Mouse (Mus musculus): ENCODE measurements around the gene Kdm5a. TPM values are rescaled to one million over a fixed set of nuclear protein-coding genes. Genes with fewer than 3 reads are reported as not detected.

Kdm5a gene
- total RNA-seq, 2 experiments from 2014 or later: 28.5 to 33.9 TPM

- DNase-seq (ENCODE audit: low spot score): no peak
- intact Hi-C loops (cut with DNase I): no loop called here
These were observed 129.7 kb downstream of the Kdm5a start, which contains the start of gene Tmem121b for GRCm38 (mm10) chr6:120493374-120494181. TSS of gene Tmem121b (minus strand) at chr6:120493807.

Other genes with a start within 250 kb of the Kdm5a start
- gene D330020A13Rik, start 69.8 kb upstream of the Kdm5a start, total RNA-seq (2021): not detected
- gene B4galnt3, start 69.6 kb upstream of the Kdm5a start, total RNA-seq (2021): under 1 TPM; 0.18 to 0.22 TPM
- gene Ccdc77, start 250 bp downstream of the Kdm5a start, total RNA-seq (2021): 1 to 10 TPM; 3.6 to 6.4 TPM
- 1 to 10 TPM; 2.4 to 3.0 TPM for gene Il17ra, start 99.1 kb downstream of the Kdm5a start, total RNA-seq (2021)
- gene Tmem121b, start 129.7 kb downstream of the Kdm5a start, total RNA-seq (2021): not detected
- gene Hdhd5, start 167.2 kb downstream of the Kdm5a start, total RNA-seq (2021): 10 to 100 TPM; 19.6 to 21.5 TPM

All from heart, postnatal 25 days (tissue).